Mouse (Mus musculus) C2C12 (cell line): Measurements from ENCODE around the gene Gm20695. TPM values are rescaled to one million over a fixed set of nuclear protein-coding genes. Genes with fewer than 3 reads are reported as not detected.
"Not testable (repeated sequence)": the region's sequence is repeated elsewhere in the genome, so short reads cannot be mapped to it uniquely, and the experiment has no call there.

Experiments used
- H3K27me3 ChIP-seq: one replicate; pipeline ENCODE4 v1.6.1; 2011; ENCODE audit not compliant: control insufficient read depth, insufficient read depth, insufficient read length
- H3K36me3 ChIP-seq: one replicate; pipeline ENCODE4 v1.6.1; 2011; ENCODE audit not compliant: control insufficient read depth, insufficient read depth
- H3K4me3 ChIP-seq: one replicate; pipeline ENCODE4 v1.5.1; 2011; ENCODE audit warnings: mild to moderate bottlenecking, control low read depth; ENCODE audit not compliant: poor library complexity, insufficient read depth, severe bottlenecking
- H3K79me2 ChIP-seq: one replicate; pipeline ENCODE4 v1.6.1; 2011; ENCODE audit not compliant: control insufficient read depth, insufficient read depth
- H3K79me3 ChIP-seq: one replicate; pipeline ENCODE4 v1.6.1; 2011; ENCODE audit warnings: low read depth, control low read depth
- H3ac ChIP-seq: one replicate; pipeline ENCODE3; 2011; ENCODE audit warnings: low read depth; ENCODE audit not compliant: control insufficient read depth, insufficient read length
- CEBPB ChIP-seq: IDR thresholded peaks from one replicate; pipeline ENCODE4 v1.6.1; 2011; ENCODE audit warnings: low read depth, mild to moderate bottlenecking, control low read depth, moderate library complexity
- CTCF ChIP-seq: IDR thresholded peaks from one replicate; pipeline ENCODE4 v1.5.1; 2011; ENCODE audit not compliant: control insufficient read depth, insufficient read depth, insufficient read length
- FOSL1 ChIP-seq: IDR thresholded peaks from one replicate; pipeline ENCODE4 v1.8.0; 2011; ENCODE audit warnings: mild to moderate bottlenecking, low read length; ENCODE audit not compliant: poor library complexity, insufficient read depth, severe bottlenecking
- MAX ChIP-seq: IDR thresholded peaks from one replicate; pipeline ENCODE4 v1.6.1; 2011; ENCODE audit warnings: mild to moderate bottlenecking, control low read depth
- MYOD1 ChIP-seq: IDR thresholded peaks from one replicate; pipeline ENCODE4 v1.6.1; 2011; ENCODE audit warnings: low read depth; ENCODE audit not compliant: control insufficient read depth, insufficient read length
- MYOG ChIP-seq: IDR thresholded peaks from one replicate; pipeline ENCODE4 v1.6.1; 2011; ENCODE audit not compliant: control insufficient read depth, insufficient read length; ENCODE audit errors: extremely low read depth
- USF1 ChIP-seq: IDR thresholded peaks from one replicate; pipeline ENCODE4 v1.6.1; 2011; ENCODE audit warnings: low read depth, mild to moderate bottlenecking, control low read depth, moderate library complexity
- polyA plus RNA-seq: library from polyadenylated mRNA; unstranded; fragments of >200 nt; fragmentation: generic; extraction: Trizol; gene quantifications from one replicate; pipeline ENCODE4 v1.2.1, GENCODE M21; 2012; ENCODE audit warnings: missing spikeins

Gm20695 gene
- polyA plus RNA-seq, 1 experiment, result 0.22 TPM

DNA sequence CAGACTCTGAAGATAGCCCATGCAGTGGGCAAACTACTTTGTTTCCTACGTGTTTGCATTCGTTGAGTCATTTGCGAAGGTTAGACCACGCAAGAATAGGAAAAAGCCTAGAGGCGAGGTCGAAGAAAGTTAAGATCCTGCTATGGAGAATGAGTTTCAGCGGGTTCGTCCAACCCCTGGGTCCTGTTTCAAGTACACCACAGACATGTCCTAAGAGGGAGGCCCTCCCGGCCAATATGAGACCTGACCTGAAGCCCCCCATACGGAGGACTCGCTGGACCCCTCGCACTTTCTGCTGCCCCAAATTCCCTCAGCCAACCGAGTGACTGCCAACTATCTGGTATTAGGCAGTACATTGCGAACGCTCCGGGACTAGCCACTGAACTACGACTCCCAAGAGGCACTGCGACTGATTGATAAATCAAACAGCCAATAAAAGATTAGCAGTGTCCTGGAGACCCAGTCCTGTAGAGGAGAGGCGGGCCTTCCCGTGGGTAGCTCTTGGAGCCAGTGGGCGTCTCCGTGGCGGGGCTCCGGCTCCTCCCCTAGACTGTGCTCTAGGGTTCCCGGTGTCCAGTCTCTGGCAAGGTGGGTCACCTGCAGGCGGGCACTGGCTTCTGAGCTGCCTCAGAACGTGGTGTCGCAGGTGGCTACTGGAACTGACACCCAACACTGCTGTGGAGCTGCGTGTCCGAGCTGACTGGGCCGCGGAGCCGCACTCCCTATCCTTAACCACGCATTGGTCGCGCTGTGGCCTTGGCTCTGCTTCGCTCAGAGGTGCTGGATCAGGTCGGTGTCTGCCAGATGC is 37.5 kb upstream of the Gm20695 start, which contains the start of gene Zfp174:
Zfp174 (plus strand) TSS at position 558 of the 808 bp plus-strand sequence.
- peak within 1 kb of the TSS; percentile 76 for H3ac ChIP-seq
- no peaks in the 10 kb centered on the region for H3K36me3 ChIP-seq
- H3K79me3 ChIP-seq, result no peaks in the 10 kb centered on the region
- H3K27me3 ChIP-seq, result no peaks in the 10 kb centered on the region
- no peaks in the 10 kb centered on the region for H3K79me2 ChIP-seq
- H3K4me3 ChIP-seq, result peak within 1 kb of the TSS; percentile 42
- TF ChIP-seq MAX (no peak), MYOG (no peak), CTCF (no peak)

DNA sequence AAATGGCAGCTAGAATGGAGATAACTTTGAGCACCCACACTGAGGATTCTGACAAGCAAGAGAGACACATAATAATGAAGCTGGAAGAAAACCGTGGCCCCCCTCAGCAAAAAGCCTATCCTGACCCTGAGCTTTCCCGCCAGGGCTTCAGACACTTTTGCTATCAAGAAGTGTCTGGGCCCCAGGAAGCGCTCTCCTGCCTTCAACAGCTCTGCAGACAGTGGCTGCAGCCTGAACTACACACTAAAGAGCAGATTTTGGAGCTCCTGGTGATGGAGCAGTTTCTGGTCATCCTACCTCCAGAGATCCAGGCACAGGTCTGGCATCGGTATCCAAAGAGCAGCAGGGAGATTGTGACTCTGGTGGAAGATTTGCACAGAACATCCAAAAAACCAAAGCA is 36.6 kb upstream of the Gm20695 start:
- H3K4me3 ChIP-seq, result peak overlapping the region; percentile 42

GRCm38 (mm10) chr16:3848416-3848815 is 36.0 kb upstream of the Gm20695 start:
- no peaks in the 10 kb centered on the region for H3K36me3 ChIP-seq
- H3K27me3 ChIP-seq, result no peaks in the 10 kb centered on the region
- no peak for TF ChIP-seq MYOG
- no peak for TF ChIP-seq CEBPB
- no peak for TF ChIP-seq CTCF
- TF ChIP-seq MAX, result no peak
- H3K79me2 ChIP-seq, result no peaks in the 10 kb centered on the region
- no peak overlapping the region for H3K4me3 ChIP-seq
- H3K79me3 ChIP-seq, result no peaks in the 10 kb centered on the region
- H3ac ChIP-seq, result no peak overlapping the region

More for the DNA sequence above, 36.6 kb upstream of the Gm20695 start:
- no peaks in the 10 kb centered on the region for H3K79me3 ChIP-seq
- no peak overlapping the region for H3ac ChIP-seq
- H3K36me3 ChIP-seq, result no peaks in the 10 kb centered on the region
- H3K27me3 ChIP-seq, result no peaks in the 10 kb centered on the region
- no peaks in the 10 kb centered on the region for H3K79me2 ChIP-seq
- TF ChIP-seq MAX (no peak), MYOD1 (no peak), MYOG (no peak), FOSL1 (no peak), CTCF (no peak), USF1 (no peak), CEBPB (no peak)

- H3K4me3 ChIP-seq, H3K79me3 ChIP-seq, H3K27me3 ChIP-seq, H3K36me3 ChIP-seq, H3K79me2 ChIP-seq, H3ac ChIP-seq: not testable (repeated sequence)
These were observed 33.1 kb upstream of the Gm20695 start for GRCm38 (mm10) chr16:3851301-3851700.

- no peaks in the 10 kb centered on the region for H3K79me2 ChIP-seq
- H3K79me3 ChIP-seq, result no peaks in the 10 kb centered on the region
- no peak overlapping the region for H3ac ChIP-seq
- H3K36me3 ChIP-seq, result no peaks in the 10 kb centered on the region
- H3K4me3 ChIP-seq, result no peak overlapping the region
- H3K27me3 ChIP-seq, result no peaks in the 10 kb centered on the region
- TF ChIP-seq MYOD1 (no peak), CEBPB (no peak), FOSL1 (no peak), MAX (no peak), CTCF (no peak), MYOG (no peak), USF1 (no peak)
These were observed 31.9 kb upstream of the Gm20695 start for GRCm38 (mm10) chr16:3852586-3852985.

DNA sequence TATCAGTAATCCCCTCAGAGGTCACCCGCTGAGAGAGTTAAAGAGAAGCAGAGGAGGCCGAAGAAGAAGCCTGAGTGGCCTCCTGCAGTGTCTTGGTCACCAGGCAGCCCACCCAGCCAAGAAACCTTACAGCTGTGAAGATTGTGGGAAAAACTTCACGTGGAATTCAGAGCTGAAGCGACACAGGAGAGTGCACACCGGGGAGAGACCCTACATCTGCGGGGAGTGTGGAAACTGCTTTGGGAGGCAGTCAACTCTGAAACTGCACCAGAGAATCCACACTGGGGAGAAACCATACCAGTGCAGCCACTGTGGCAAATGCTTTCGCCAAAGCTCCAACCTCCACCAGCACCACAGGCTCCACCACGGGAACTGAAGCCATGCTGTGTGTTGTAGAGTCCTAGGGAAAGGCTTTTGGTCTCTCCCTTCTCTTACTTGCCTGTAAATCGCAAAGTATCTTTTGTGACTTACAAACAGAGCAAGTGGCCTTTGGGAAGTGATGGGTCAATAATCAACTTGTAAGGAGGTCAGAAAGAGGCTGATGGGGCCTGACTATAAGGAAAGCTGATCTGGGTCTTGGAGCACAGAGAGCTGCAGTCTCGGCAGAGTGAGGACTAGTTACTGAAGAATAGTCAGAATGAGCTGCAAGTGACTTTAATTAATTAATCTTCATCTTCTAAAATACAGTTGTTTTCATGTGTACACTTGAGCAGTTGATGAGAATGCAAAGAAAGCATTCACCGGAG is 29.8 kb upstream of the Gm20695 start:
- H3ac ChIP-seq, result no peak overlapping the region
- H3K79me3 ChIP-seq, result no peaks in the 10 kb centered on the region
- no peaks in the 10 kb centered on the region for H3K27me3 ChIP-seq
- H3K36me3 ChIP-seq, result no peaks in the 10 kb centered on the region
- H3K79me2 ChIP-seq, result no peaks in the 10 kb centered on the region
- no peak overlapping the region for H3K4me3 ChIP-seq
- no peak for TF ChIP-seq MAX
